Mouse (Mus musculus): Measurements from ENCODE around the gene Rps8.

GRCm38 (mm10) chr4:117132794-117133143, 23.3 kb downstream of the Rps8 start:
- no peak for TF ChIP-seq CTCF (IDR thresholded peaks at IDR 0.05)
- no peak for TF ChIP-seq EP300 (IDR thresholded peaks at IDR 0.05)
